17 mouse cellular contexts compared by ENCODE assay signal in genomic region chr1:181049328-181049842, GRCm38 (mm10). TPM values are rescaled to one million over a fixed set of nuclear protein-coding genes. Genes with fewer than 3 reads are reported as not detected.
DNase-seq lines count a peak whose midpoint lies in the region; ATAC-seq lines count a peak whose summit lies in the region.
"Had no signal": no experiment of that assay in that cellular context is flagged by ENCODE, and none has a peak within 500 bp of the region (broad histone marks: within the 10 kb centered on the region; RNA-seq: fewer than 3 reads in every experiment).

No protein-coding gene starts in this region.

- no peaks in the 10 kb centered on the region for H3K27me3 ChIP-seq in hindbrain, embryonic 11.5 days (ENCODE audit: control insufficient read depth, insufficient read depth, low read length)
- no peaks in the 10 kb centered on the region for H3K27me3 ChIP-seq in hindbrain, embryonic 14.5 days (ENCODE audit: control insufficient read depth, insufficient read depth, low read length)
- H3K27me3 ChIP-seq: heart, embryonic 15.5 days; stomach, embryonic 15.5 days had no signal

- peak; percentile 4 for DNase-seq in hindbrain, embryonic 11.5 days (ENCODE audit: low spot score)
- DNase-seq in hindbrain, embryonic 14.5 days (ENCODE audit: low spot score): no peak
- DNase-seq in lung, postnatal 10 days: peak; percentile 5
- no peak for DNase-seq in lung, postnatal 25 days (ENCODE audit: low spot score)
- peak; percentile 14 for DNase-seq in MN1 (ENCODE audit: low spot score)
- DNase-seq in c-Kit-positive CD71-positive TER-119-positive erythroid progenitor cells, embryonic 14.5 days (ENCODE audit: low spot score): no peak
- no peak for DNase-seq in B cell, adult 2 months
- DNase-seq: cerebellum, adult 9-10 months; liver; right cerebral cortex, postnatal 4 days; thymus, postnatal 4 days had no signal

- H3K36me3 ChIP-seq in hindbrain, embryonic 11.5 days (ENCODE audit: control insufficient read depth, insufficient read depth, low read length): no peaks in the 10 kb centered on the region
- H3K36me3 ChIP-seq in hindbrain, embryonic 14.5 days (replicated peaks; ENCODE audit: control insufficient read depth, insufficient read depth): no peaks in the 10 kb centered on the region
- H3K36me3 ChIP-seq: heart, embryonic 15.5 days; stomach, embryonic 15.5 days had no signal

- H3K9ac ChIP-seq in hindbrain, embryonic 11.5 days (ENCODE audit: low read depth, low read length): no peak overlapping the region
- H3K9ac ChIP-seq in hindbrain, embryonic 14.5 days: no peak overlapping the region
- H3K9ac ChIP-seq: heart, embryonic 15.5 days; stomach, embryonic 15.5 days had no signal

- H3K4me3 ChIP-seq in hindbrain, embryonic 11.5 days (ENCODE audit: low read depth, low read length): no peak overlapping the region
- H3K4me3 ChIP-seq in hindbrain, embryonic 14.5 days (replicated peaks; ENCODE audit: low read length): no peak overlapping the region
- H3K4me3 ChIP-seq: heart, embryonic 15.5 days; myocyte; stomach, embryonic 15.5 days had no signal

- H3K4me2 ChIP-seq in hindbrain, embryonic 11.5 days (replicated peaks; ENCODE audit: low read depth, low read length): no peak overlapping the region
- no peak overlapping the region for H3K4me2 ChIP-seq in hindbrain, embryonic 14.5 days (replicated peaks)
- H3K4me2 ChIP-seq: heart, embryonic 15.5 days; stomach, embryonic 15.5 days had no signal

- H3K4me1 ChIP-seq in hindbrain, embryonic 11.5 days (replicated peaks; ENCODE audit: control insufficient read depth, insufficient read depth, low read length): no peaks in the 10 kb centered on the region
- no peaks in the 10 kb centered on the region for H3K4me1 ChIP-seq in hindbrain, embryonic 14.5 days (replicated peaks; ENCODE audit: control insufficient read depth, insufficient read depth, low read length)
- H3K4me1 ChIP-seq: heart, embryonic 15.5 days; stomach, embryonic 15.5 days had no signal

- H3K9me3 ChIP-seq in hindbrain, embryonic 11.5 days (ENCODE audit: control insufficient read depth, low read length): no peaks in the 10 kb centered on the region
- H3K9me3 ChIP-seq in hindbrain, embryonic 14.5 days (ENCODE audit: control insufficient read depth, low read length): no peaks in the 10 kb centered on the region
- H3K9me3 ChIP-seq: heart, embryonic 15.5 days; stomach, embryonic 15.5 days had no signal

- H3K27ac ChIP-seq in hindbrain, embryonic 11.5 days (ENCODE audit: low read depth, low read length): no peak overlapping the region
- no peak overlapping the region for H3K27ac ChIP-seq in hindbrain, embryonic 14.5 days
- H3K27ac ChIP-seq: heart, embryonic 15.5 days; stomach, embryonic 15.5 days had no signal

- ATAC-seq in hindbrain, embryonic 11.5 days (ENCODE audit: low FRiP score): no peak
- no peak for ATAC-seq in hindbrain, embryonic 14.5 days (ENCODE audit: low FRiP score)
- peak; percentile 90 for ATAC-seq in megakaryocyte-erythroid progenitor cell, adult 5-6 weeks (replicated peaks; ENCODE audit: low FRiP score, low TSS enrichment, poor library complexity, severe bottlenecking)

RNA-seq across cellular contexts. Expression of gene 9130409I23Rik, which starts 1.7 kb away (rescaled TPM):
- not detected in 2 replicates for polyA plus RNA-seq in hindbrain, embryonic 11.5 days (2014; fragmentation: Nextera tagmentation; extraction: Ambion mirVana)
- polyA plus RNA-seq in hindbrain, embryonic 14.5 days (2014; fragmentation: Nextera tagmentation; extraction: Ambion mirVana): not detected in 2 replicates
- total RNA-seq in megakaryocyte-erythroid progenitor cell, adult 5-6 weeks (2014; fragmentation: Nextera tagmentation): not detected in 2 replicates
- total RNA-seq in megakaryocyte-erythroid progenitor cell, adult 5-6 weeks (2017): not detected in 2 replicates
- total RNA-seq: left cerebral cortex, postnatal 10 days had no signal
- polyA plus RNA-seq: gonadal fat pad, adult 2 months; heart, embryonic 15.5 days; myocyte; stomach, embryonic 15.5 days had no signal

RNA-seq across cellular contexts. Expression of gene Ephx1, which starts 28.7 kb away (rescaled TPM):
- polyA plus RNA-seq in hindbrain, embryonic 11.5 days (2014; fragmentation: Nextera tagmentation; extraction: Ambion mirVana): 1.5 and 2.2 TPM in 2 replicates
- polyA plus RNA-seq in hindbrain, embryonic 14.5 days (2014; fragmentation: Nextera tagmentation; extraction: Ambion mirVana): 8.7 and 10.3 TPM in 2 replicates
- total RNA-seq in megakaryocyte-erythroid progenitor cell, adult 5-6 weeks (2014; fragmentation: Nextera tagmentation): 4.5 TPM in 1 of 2 replicates, not detected in the other
- 0.57 TPM in 1 of 2 replicates, not detected in the other for total RNA-seq in megakaryocyte-erythroid progenitor cell, adult 5-6 weeks (2017)

Comparison
In these comparisons a context has a peak if more than half of its experiments do, and no peak if none do; other contexts are left out.
1. DNase-seq: peak in hindbrain, embryonic 11.5 days (single experiment), lung, postnatal 10 days (single experiment) and MN1 (single experiment); none in hindbrain, embryonic 14.5 days (single experiment), lung, postnatal 25 days (single experiment), c-Kit-positive CD71-positive TER-119-positive erythroid progenitor cells, embryonic 14.5 days (single experiment) and B cell, adult 2 months (0 of 2).